Mouse (Mus musculus) G1E-ER4 (cell line): ENCODE data around the gene Cblc. TPM values are rescaled to one million over a fixed set of nuclear protein-coding genes. Genes with fewer than 3 reads are reported as not detected.

Source experiments
- GATA1 ChIP-seq: IDR thresholded peaks from one replicate; pipeline ENCODE4 v1.8.0; 2012; ENCODE audit warnings: low read length, inconsistent platforms
- polyA plus RNA-seq: library from polyadenylated mRNA; stranded (reverse); fragments of >175 nt; gene quantifications from 2 replicates; pipeline ENCODE4 v1.2.3, GENCODE M21; 2012

The Cblc gene
- polyA plus RNA-seq, 1 experiment, result not detected

DNA sequence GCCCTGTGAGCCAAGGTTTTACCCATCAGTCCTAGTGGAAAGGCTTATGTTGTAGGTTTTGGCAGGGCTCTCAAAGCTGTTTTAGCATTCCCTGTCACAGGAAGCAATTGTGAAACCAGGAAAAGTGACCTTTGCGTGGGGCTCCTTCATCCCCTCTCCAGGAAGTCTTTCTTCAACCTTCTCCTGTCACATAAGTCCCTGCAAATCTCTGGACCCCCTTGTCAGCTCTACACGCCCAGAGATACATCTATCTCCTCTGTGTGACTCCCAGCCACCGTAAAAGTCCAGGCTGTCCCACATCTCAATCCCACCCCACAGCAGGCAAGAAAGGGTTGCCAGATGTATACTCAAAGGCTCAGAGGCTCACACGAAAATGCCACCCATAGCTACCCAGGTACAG is 24.9 kb downstream of the Cblc start:
- no peak for TF ChIP-seq GATA1

DNA sequence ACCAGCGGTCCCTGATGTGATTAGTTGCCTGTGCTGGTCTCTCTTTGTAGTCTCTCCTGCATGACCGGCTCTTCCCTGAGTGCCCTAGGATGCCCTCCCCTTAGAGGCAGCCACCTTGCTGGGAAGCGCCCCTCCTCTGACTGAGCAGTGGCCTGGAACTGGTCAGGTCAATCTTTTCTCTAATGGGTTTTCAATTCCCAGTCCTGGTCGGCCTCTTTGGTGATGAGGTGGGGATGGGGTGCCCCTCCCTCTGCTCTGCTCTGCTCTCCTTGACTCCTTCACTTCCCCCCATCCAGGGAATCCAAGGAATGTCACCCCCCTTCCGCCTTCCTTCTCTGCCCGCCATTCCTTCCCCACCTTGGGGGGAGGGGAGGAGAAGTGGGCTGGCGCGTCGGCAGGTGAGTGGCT is 25.6 kb downstream of the Cblc start, which contains the start of gene Bcam:
Gene Bcam (minus strand): TSS at position 33 of the 408 bp plus-strand sequence.
- no peak for TF ChIP-seq GATA1

- TF ChIP-seq GATA1, result no peak
Measured at GRCm38 (mm10) chr7:19770375-19770754, 26.2 kb downstream of the Cblc start.

DNA sequence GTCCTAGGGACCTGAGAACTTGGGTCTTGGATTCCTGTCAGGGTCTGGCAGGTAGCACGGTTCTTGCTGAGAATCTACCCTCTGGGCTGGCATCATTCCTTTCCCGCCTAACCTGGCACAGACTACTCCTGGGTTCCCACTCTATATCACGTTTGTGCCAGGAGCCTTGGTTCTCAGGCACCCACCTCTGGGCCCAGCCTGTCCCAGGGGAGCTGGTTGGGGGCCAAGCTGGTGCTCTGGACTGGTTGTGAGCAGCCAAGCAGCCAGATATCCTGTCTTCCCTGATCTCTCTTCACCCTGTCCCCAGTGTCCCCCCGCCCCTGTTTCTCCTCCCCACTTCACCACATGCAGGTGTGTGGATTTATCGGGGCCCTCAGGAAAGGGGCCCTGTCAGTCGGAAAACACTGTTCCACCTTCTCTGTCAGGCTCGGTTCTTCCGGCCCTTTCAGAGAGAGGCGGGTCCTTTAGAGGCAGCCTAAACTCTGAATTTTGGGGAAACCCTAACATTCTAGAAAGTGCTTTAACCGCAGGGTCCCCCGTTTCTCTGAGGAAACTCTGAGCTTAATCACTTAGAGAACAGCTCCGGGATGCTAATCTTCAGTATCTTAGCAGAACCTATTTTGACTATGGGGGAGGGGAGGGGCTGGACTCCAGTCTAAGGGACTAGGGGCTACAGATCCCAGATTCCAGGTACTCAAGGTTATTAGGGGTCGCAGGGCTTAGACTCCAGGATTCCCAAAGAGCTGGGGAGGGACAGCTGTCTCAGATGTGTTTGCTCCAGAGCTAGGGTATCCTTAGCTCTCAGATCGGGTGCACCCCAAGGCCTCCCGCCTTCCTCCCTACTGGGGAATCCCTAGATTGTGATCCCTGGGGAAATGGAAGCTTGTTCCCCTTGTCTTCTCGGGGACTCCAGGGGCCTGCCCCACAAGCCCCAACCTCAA is 26.9 kb downstream of the Cblc start:
- TF ChIP-seq GATA1, result no peak

GRCm38 (mm10) chr7:19769001-19769400 is 27.6 kb downstream of the Cblc start:
- no peak for TF ChIP-seq GATA1

- TF ChIP-seq GATA1, result no peak
Measured at GRCm38 (mm10) chr7:19768251-19768650, 28.4 kb downstream of the Cblc start.

DNA sequence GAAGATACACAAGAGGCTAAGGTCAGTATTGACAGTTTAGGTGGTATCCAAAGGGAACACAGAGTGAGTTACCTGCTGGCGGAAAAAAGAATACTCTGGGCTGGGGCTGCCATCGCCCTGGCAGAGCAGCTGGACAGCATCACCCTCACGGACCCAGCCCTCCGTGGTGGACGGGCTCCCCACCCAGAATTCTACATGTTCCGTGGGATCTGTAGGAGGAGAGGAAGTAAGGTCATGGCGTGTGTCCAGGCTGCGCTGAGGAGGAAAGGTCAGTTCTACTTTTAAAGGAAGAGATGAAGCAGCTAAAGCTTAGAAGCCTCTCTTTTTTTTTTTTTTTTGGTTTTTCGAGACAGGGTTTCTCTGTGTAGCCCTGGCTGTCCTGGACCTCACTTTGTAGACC is 32.0 kb downstream of the Cblc start:
- no peak for TF ChIP-seq GATA1

DNA sequence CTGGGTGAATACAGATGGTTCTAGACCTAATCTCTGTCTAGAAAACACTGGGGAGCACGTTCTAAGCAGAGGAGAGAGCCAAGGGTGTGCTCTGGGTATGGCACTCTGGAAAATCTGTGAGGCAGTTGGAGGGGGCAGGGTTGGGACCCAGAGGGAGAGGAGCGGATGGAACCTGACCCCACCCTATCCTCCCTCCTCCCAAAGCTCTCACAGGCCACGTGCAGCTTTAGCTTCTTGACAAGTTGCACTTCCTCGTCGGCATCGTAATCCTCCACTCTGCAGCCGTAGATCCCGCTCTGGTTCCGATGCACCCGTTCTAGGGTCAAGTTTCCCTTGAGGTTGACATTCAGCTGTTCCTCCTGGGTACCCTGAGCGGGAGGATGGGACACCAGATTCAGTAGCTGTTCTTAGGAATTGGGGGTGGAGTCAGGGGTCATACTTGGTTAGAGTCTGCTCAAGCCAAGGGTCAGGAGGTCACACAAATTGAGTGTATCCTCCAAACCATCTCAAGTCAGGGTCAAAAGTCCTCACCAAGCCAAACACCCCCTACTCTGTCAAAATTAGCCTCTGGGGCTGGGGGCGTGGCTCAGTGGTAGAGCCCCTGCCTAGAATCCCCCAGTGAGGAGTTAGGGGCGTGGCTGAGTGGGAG is 32.7 kb downstream of the Cblc start:
- TF ChIP-seq GATA1, result no peak

DNA sequence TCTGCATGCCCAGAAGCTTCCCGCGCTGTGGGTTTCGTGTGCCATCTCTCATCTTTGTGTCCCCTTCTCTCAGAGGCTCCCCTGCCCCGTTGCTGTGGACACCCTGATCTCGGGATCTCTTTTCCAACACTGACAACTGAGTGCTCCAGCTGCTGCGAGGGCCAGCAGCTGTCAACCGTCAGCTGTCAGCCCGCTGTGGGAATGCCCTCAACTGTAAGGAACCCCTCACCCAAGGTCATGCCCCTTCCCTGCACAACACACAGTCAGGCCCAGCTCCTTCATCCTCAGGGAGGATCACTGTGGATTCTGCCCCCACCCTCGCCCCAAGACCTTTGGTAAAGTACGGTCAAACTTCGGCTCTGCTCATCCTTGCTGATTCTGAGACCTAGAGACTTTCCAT is 34.3 kb downstream of the Cblc start:
- TF ChIP-seq GATA1, result no peak

DNA sequence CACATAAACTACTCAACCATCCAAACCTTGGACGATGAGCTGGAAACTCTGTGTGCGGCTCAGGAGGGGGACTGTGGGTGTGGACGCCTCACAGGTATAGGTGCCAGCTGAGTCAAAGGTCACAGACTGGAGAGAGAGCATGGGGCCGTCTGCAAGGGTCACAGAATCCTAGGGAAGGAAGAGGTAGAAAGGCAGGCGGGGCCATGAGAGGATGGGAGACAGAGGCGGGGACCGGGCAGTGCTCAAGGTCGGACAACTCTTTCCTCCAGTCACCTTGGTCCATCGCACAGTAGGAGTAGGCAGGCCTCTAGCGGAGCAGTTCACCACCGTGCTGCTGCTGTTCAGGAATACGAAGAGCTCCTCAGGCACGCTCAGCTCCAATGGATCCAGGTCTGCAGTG is 36.6 kb downstream of the Cblc start:
- no peak for TF ChIP-seq GATA1

DNA sequence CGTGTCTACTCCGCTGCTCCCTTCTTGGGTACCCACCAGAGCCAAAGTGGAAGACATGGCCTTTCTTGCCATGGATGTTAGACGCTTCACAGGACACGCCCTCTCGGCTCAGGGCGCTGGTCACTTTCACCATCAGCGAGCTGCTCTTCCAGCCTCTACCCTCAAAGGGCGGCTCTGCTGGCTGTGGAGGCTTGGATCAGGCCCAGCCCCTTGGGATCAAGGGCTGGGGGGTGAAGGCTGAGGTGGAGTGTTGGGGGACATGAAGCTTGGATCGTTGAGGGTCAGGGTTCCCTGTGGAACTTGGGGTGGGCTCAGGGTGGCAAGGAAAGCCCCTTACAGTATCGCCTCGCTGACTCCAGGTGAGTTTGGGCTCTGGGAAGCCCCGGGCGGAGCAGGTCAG is 38.0 kb downstream of the Cblc start:
- no peak for TF ChIP-seq GATA1

DNA sequence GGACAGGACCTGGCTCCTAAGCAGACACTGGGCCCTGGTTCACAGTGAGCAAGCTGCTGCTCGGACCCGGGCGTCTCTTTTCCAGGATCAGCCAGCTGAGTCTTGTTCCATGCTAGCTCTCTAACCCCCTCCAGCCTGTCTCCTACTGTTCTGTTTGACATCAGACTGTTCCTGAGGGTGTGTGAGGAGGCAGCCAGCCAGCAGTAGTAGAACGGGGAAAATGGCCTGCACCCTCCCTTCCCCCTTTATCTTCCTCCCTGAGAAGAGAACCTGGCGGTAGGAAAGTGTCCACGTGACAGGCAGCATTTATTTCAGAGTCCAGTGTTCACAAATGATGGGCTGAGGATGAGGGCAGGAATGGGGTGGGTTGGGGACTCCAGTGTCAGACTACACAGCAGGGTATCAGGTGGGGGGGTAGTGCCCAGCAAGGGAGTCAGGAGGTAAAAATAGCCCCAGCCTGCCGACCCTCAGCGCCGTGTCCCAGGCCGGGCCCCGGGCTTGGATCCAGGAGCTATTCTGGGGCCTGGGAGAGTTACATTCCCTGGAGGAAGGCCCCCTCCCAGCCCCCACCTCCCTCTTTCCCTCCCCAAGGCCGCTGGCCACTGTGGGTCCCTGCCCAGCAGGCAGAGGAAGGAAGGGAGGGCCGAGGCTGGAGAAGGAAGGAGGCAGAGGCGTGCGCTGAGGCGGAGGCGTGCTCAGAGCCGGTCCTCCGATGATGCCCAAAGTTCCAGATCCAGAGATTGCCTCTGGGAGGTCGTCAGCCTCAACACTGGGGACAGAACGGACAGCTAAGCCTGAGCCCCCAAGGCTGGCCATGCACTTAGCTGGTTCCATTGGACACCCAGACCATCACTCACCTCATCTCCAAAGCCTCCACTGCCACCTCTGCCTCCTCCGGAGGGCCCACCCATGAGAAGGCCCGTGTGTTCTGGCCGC is 40.5 kb downstream of the Cblc start:
- no peak for TF ChIP-seq GATA1

DNA sequence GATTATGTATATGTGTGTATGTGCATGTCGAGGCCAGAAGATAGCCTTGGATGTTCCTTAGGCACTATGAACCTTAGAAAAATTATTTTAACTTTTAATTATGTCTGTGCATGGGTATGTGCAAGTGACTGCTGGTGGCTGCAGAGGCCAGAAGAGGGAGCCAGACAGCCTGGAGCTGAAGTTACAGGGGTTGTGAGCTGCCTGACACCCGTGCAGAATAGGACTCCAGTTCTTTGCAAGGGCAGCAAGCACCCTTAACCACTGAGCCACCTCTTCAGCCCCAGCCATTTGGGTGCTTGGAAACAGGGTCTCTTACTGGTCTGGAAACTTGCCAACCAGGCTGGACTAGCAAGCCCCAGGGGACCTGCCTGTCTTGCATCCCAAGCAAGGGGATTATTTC is 41.6 kb downstream of the Cblc start:
- TF ChIP-seq GATA1, result no peak

DNA sequence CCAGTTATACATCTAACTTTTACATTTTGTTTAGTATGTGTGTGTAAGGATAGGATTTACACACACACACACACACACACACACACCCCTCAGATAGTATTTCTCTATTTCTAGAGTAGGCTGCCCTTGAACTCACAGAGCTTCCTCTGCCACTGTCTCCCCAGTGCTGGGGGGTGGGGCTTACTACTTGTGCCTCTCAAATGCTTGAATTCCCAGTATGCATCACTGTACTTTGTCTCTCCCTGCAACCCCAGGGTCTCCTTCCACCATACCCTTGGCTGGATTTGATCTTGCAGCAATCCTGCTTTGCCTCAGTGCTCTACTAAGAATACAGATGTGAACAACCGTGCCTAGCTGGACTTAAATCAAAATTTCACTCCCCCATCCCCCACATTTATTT is 42.5 kb downstream of the Cblc start:
- no peak for TF ChIP-seq GATA1

- no peak for TF ChIP-seq GATA1
Measured at GRCm38 (mm10) chr7:19753587-19753986, 43.0 kb downstream of the Cblc start.

- TF ChIP-seq GATA1, result no peak
Measured at GRCm38 (mm10) chr7:19752652-19753051, 44.0 kb downstream of the Cblc start.
